Mouse (Mus musculus): ENCODE data around the gene 4933402N22Rik. TPM values are rescaled to one million over a fixed set of nuclear protein-coding genes. Genes with fewer than 3 reads are reported as not detected.
"Not testable (repeated sequence)": the region's sequence is repeated elsewhere in the genome, so short reads cannot be mapped to it uniquely, and the experiment has no call there.

4933402N22Rik gene
- polyA plus RNA-seq (2011; ENCODE audit: insufficient read length, low read depth, missing spikeins): not detected in 2 replicates

GRCm38 (mm10) chr5:11917743-11918142 lies at the start of gene 4933402N22Rik:
Gene 4933402N22Rik (plus strand): TSS chr5:11918043.
- not testable (repeated sequence) for H3K4me1 ChIP-seq (ENCODE audit: control insufficient read depth, insufficient read depth, low read length); H3K4me3 ChIP-seq (ENCODE audit: insufficient read depth, low read length); H3K27ac ChIP-seq (ENCODE audit: insufficient read depth, low read length)

- not testable (repeated sequence) for H3K4me1 ChIP-seq (ENCODE audit: control insufficient read depth, insufficient read depth, low read length); H3K4me3 ChIP-seq (ENCODE audit: insufficient read depth, low read length); H3K27ac ChIP-seq (ENCODE audit: insufficient read depth, low read length)
Measured at GRCm38 (mm10) chr5:11923790-11924189, 5.9 kb downstream of the 4933402N22Rik start.

Other genes with a start within 250 kb of the 4933402N22Rik start
- gene Gm8922, start 236.1 kb upstream of the 4933402N22Rik start, polyA plus RNA-seq (2011; ENCODE audit: insufficient read length, low read depth, missing spikeins): not detected in 2 replicates
- not detected in 2 replicates for gene Gm8926, start 147.5 kb upstream of the 4933402N22Rik start, polyA plus RNA-seq (2011; ENCODE audit: insufficient read length, low read depth, missing spikeins)
- not detected in 2 replicates for gene Gm6465, start 72.5 kb upstream of the 4933402N22Rik start, polyA plus RNA-seq (2011; ENCODE audit: insufficient read length, low read depth, missing spikeins)